ENCODE assay signal across 8 mouse cellular contexts in the genomic region with DNA sequence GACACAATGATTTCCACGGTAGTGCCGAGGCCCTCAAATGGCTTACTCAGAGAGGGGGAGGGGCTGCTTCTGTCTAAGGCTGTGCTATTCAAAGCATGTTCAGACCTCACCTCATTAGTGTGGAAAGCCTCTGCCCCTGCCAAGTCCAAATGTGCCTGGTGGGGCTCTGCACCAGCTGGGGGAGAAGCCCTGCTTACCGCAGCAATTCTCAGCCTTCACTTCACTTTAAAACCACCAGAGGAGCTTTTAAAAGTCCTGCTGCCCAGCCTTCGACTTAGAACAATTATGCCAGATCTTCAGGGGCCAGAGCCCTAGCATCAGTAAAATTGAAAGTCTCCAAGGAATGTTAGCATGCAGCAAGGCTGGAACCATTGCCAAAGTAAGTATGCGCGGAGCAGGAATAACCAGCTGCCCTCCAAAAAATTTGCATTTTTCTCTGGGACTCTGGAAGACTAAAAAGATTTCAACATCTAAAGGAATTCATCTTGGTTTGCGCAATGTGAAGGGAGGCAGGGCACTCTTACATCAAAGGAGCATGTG. TPM values are rescaled to one million over a fixed set of nuclear protein-coding genes. Genes with fewer than 3 reads are reported as not detected.
DNase-seq lines count a peak whose midpoint lies in the region; ATAC-seq and TF ChIP-seq lines count a peak whose summit lies in the region.

No protein-coding gene starts in this region.

- DNase-seq in spleen, adult 2 months (ENCODE audit: low read depth in 1 of 2, low spot score in 2 of 2), result no peak
- no peak for DNase-seq in spleen, adult 18-20 months
- peak; percentile 58 for DNase-seq in kidney, postnatal 14 days
- DNase-seq in thymus, adult 2 months, result no peak

- no peaks in the 10 kb centered on the region for H3K36me3 ChIP-seq in spleen, adult 2 months (ENCODE audit: control insufficient read depth, insufficient read depth, low read length)
- no peaks in the 10 kb centered on the region for H3K36me3 ChIP-seq in heart, embryonic 16.5 days (ENCODE audit: control insufficient read depth, insufficient read depth)
- no peaks in the 10 kb centered on the region for H3K36me3 ChIP-seq in midbrain, embryonic 13.5 days
- no peaks in the 10 kb centered on the region for H3K36me3 ChIP-seq in thymus, adult 2 months (ENCODE audit: control insufficient read depth, insufficient read depth, low read length)

- no peak overlapping the region for H3K4me3 ChIP-seq in spleen, adult 2 months (ENCODE audit: extremely low read depth, insufficient read depth, insufficient read length)
- no peak overlapping the region for H3K4me3 ChIP-seq in embryonic fibroblast, embryonic 13.5 days (ENCODE audit: insufficient read depth, low read length)
- H3K4me3 ChIP-seq in heart, embryonic 16.5 days (ENCODE audit: low read length), result no peak overlapping the region
- no peak overlapping the region for H3K4me3 ChIP-seq in midbrain, embryonic 13.5 days (replicated peaks)
- no peak overlapping the region for H3K4me3 ChIP-seq in thymus, adult 2 months (ENCODE audit: control insufficient read depth, insufficient read depth, low read length)

- H3K9ac ChIP-seq in heart, embryonic 16.5 days (ENCODE audit: low read length), result no peak overlapping the region; the same call in 1 of the 2 replicates
- H3K9ac ChIP-seq in midbrain, embryonic 13.5 days (replicated peaks), result no peak overlapping the region

- no peaks in the 10 kb centered on the region for H3K27me3 ChIP-seq in spleen, adult 2 months (ENCODE audit: control insufficient read depth, insufficient read depth, low read length)
- no peaks in the 10 kb centered on the region for H3K27me3 ChIP-seq in heart, embryonic 16.5 days (ENCODE audit: control insufficient read depth, insufficient read depth, low read length)
- H3K27me3 ChIP-seq in midbrain, embryonic 13.5 days, result no peaks in the 10 kb centered on the region
- no peaks in the 10 kb centered on the region for H3K27me3 ChIP-seq in thymus, adult 2 months (ENCODE audit: control insufficient read depth, insufficient read depth, low read length)

- no peak for TF ChIP-seq CTCF in spleen, adult 2 months (IDR thresholded peaks at IDR 0.05; ENCODE audit: extremely low read depth, insufficient read depth, insufficient read length, insufficient replicate concordance)
- TF ChIP-seq CTCF in embryonic fibroblast, embryonic 13.5 days (IDR thresholded peaks at IDR 0.05; ENCODE audit: borderline replicate concordance, insufficient read depth, low read length), result no peak
- no peak for TF ChIP-seq CTCF in thymus, adult 2 months (IDR thresholded peaks at IDR 0.05; ENCODE audit: borderline replicate concordance, control insufficient read depth, extremely low read depth, insufficient read depth, low read length, poor library complexity)

- no peak for TF ChIP-seq POLR2A in spleen, adult 2 months (IDR thresholded peaks at IDR 0.05; ENCODE audit: low read depth, low read length)
- no peak for TF ChIP-seq POLR2A in embryonic fibroblast, embryonic 13.5 days (IDR thresholded peaks at IDR 0.05; ENCODE audit: low read depth, low read length)
- TF ChIP-seq POLR2A in thymus, adult 2 months (IDR thresholded peaks at IDR 0.05; ENCODE audit: control insufficient read depth, extremely low read depth, insufficient read depth, low read length, poor library complexity), result no peak

- H3K4me2 ChIP-seq in heart, embryonic 16.5 days (ENCODE audit: low read depth, low read length), result peak overlapping the region; percentile 48; the same call in 1 of the 2 replicates
- peak overlapping the region; percentile 5; the same call in 1 of the 2 replicates for H3K4me2 ChIP-seq in midbrain, embryonic 13.5 days (replicated peaks)

- peak overlapping the region; percentile 37; the same call in 1 of the 2 replicates for H3K27ac ChIP-seq in spleen, adult 2 months (ENCODE audit: insufficient read depth, low read length)
- peak overlapping the region; percentile 98 for H3K27ac ChIP-seq in embryonic fibroblast, embryonic 13.5 days (ENCODE audit: insufficient read depth, low read length)
- peak overlapping the region; percentile 76 for H3K27ac ChIP-seq in heart, embryonic 16.5 days (ENCODE audit: low read length)
- H3K27ac ChIP-seq in midbrain, embryonic 13.5 days, result peak overlapping the region; percentile 54
- H3K27ac ChIP-seq in thymus, adult 2 months (ENCODE audit: control insufficient read depth, insufficient read depth, low read length), result no peak overlapping the region; the same call in 1 of the 2 replicates

- H3K9me3 ChIP-seq in heart, embryonic 16.5 days (replicated peaks; ENCODE audit: control insufficient read depth, low read length), result no peaks in the 10 kb centered on the region
- H3K9me3 ChIP-seq in midbrain, embryonic 13.5 days, result no peaks in the 10 kb centered on the region

- peaks cover 3% of the 10 kb centered on the region; the same call in 1 of the 2 replicates for H3K4me1 ChIP-seq in spleen, adult 2 months (ENCODE audit: control insufficient read depth, insufficient read depth, insufficient read length)
- peaks cover 7% of the 10 kb centered on the region for H3K4me1 ChIP-seq in embryonic fibroblast, embryonic 13.5 days (ENCODE audit: control insufficient read depth, insufficient read depth, low read length)
- H3K4me1 ChIP-seq in heart, embryonic 16.5 days (ENCODE audit: control insufficient read depth, insufficient read depth, low read length), result peaks cover 23% of the 10 kb centered on the region
- H3K4me1 ChIP-seq in midbrain, embryonic 13.5 days (replicated peaks), result peaks cover 34% of the 10 kb centered on the region
- no peaks in the 10 kb centered on the region for H3K4me1 ChIP-seq in thymus, adult 2 months (replicated peaks; ENCODE audit: control insufficient read depth, insufficient read depth, low read length)

- ATAC-seq in heart, embryonic 16.5 days (replicated peaks; ENCODE audit: extremely low read depth, insufficient read depth, low FRiP score), result peak; percentile 79
- ATAC-seq in midbrain, embryonic 13.5 days, result peak; percentile 94
- ATAC-seq in megakaryocyte progenitor cell, adult 5-6 weeks (replicated peaks; ENCODE audit: poor library complexity), result no peak

- WGBS in spleen, adult 2 months, result 85% methylated on average over 7 of the region's 7 CpGs
- 28% methylated on average over 7 of the region's 7 CpGs for WGBS in heart, embryonic 16.5 days
- 15% methylated on average over 7 of the region's 7 CpGs for WGBS in midbrain, embryonic 13.5 days
- WGBS in thymus, adult 2 months, result 87% methylated on average over 7 of the region's 7 CpGs

RNA-seq across cellular contexts. Expression of a gene that starts 18.0 kb away (rescaled TPM):
- 6.0 and 6.9 TPM in 2 replicates for polyA plus RNA-seq in spleen, adult 2 months (2012; rRNA removed)
- 43.0 and 53.9 TPM in 2 replicates for polyA plus RNA-seq in embryonic fibroblast, embryonic 13.5 days (2011; ENCODE audit: insufficient read length, low read depth, missing spikeins)
- 32.2 and 33.1 TPM in 2 replicates for polyA plus RNA-seq in heart, embryonic 16.5 days (2015; fragmentation: Nextera tagmentation; extraction: Ambion mirVana)
- polyA plus RNA-seq in midbrain, embryonic 13.5 days (2015; fragmentation: Nextera tagmentation; extraction: Ambion mirVana), result 16.0 and 16.1 TPM in 2 replicates
- total RNA-seq in megakaryocyte progenitor cell, adult 5-6 weeks (2015), result 28.8 and 36.7 TPM in 2 replicates
- 18.0 and 26.9 TPM in 2 replicates for total RNA-seq in megakaryocyte progenitor cell, adult 5-6 weeks (2017)
- polyA plus RNA-seq in thymus, adult 2 months (2012; rRNA removed), result 10.5 and 13.2 TPM in 2 replicates

RNA-seq across cellular contexts. Expression of a gene that starts 31.5 kb away (rescaled TPM):
- 1.7 and 2.0 TPM in 2 replicates for polyA plus RNA-seq in spleen, adult 2 months (2012; rRNA removed)
- not detected in 2 replicates for polyA plus RNA-seq in embryonic fibroblast, embryonic 13.5 days (2011; ENCODE audit: insufficient read length, low read depth, missing spikeins)
- polyA plus RNA-seq in heart, embryonic 16.5 days (2015; fragmentation: Nextera tagmentation; extraction: Ambion mirVana), result 0.10 and 0.21 TPM in 2 replicates
- polyA plus RNA-seq in midbrain, embryonic 13.5 days (2015; fragmentation: Nextera tagmentation; extraction: Ambion mirVana), result not detected in 2 replicates
- 0.07 TPM in 1 of 2 replicates, not detected in the other for total RNA-seq in megakaryocyte progenitor cell, adult 5-6 weeks (2015)
- total RNA-seq in megakaryocyte progenitor cell, adult 5-6 weeks (2017), result 0.25 TPM in 1 of 2 replicates, not detected in the other
- polyA plus RNA-seq in thymus, adult 2 months (2012; rRNA removed), result 3.4 and 3.5 TPM in 2 replicates

RNA-seq across cellular contexts. Expression of a gene that starts 53.2 kb away (rescaled TPM):
- polyA plus RNA-seq in spleen, adult 2 months (2012; rRNA removed), result 61.4 and 111 TPM in 2 replicates
- polyA plus RNA-seq in embryonic fibroblast, embryonic 13.5 days (2011; ENCODE audit: insufficient read length, low read depth, missing spikeins), result 84.1 and 103 TPM in 2 replicates
- 49.9 and 60.6 TPM in 2 replicates for polyA plus RNA-seq in heart, embryonic 16.5 days (2015; fragmentation: Nextera tagmentation; extraction: Ambion mirVana)
- polyA plus RNA-seq in midbrain, embryonic 13.5 days (2015; fragmentation: Nextera tagmentation; extraction: Ambion mirVana), result 67.1 and 72.2 TPM in 2 replicates
- total RNA-seq in megakaryocyte progenitor cell, adult 5-6 weeks (2015), result 138 and 148 TPM in 2 replicates
- 235 and 313 TPM in 2 replicates for total RNA-seq in megakaryocyte progenitor cell, adult 5-6 weeks (2017)
- 141 and 181 TPM in 2 replicates for polyA plus RNA-seq in thymus, adult 2 months (2012; rRNA removed)
